Mouse (Mus musculus) splenic B cell, adult 2 months (primary cell): ENCODE measurements around the gene Mark1.
A peak's percentile ranks its signal among the peaks of the same experiment; 100 is the strongest.

ENCODE experiments used
- DNase-seq: peaks from one replicate; pipeline ENCODE4 v3.0.0-alpha.2; 2011; ENCODE audit warnings: low read depth, low spot score
- H3K27me3 ChIP-seq: 2 replicates; pipeline ENCODE4 v1.6.1; 2012; ENCODE audit warnings: mild to moderate bottlenecking, low read length, moderate library complexity, mixed read lengths; ENCODE audit not compliant: control insufficient read depth, poor library complexity, insufficient read depth, severe bottlenecking
- H3K36me3 ChIP-seq: 2 replicates; pipeline ENCODE4 v1.6.1; 2012; ENCODE audit warnings: mild to moderate bottlenecking, low read length, moderate library complexity, mixed read lengths; ENCODE audit not compliant: control insufficient read depth, poor library complexity, insufficient read depth, severe bottlenecking

Gene Mark1

DNA sequence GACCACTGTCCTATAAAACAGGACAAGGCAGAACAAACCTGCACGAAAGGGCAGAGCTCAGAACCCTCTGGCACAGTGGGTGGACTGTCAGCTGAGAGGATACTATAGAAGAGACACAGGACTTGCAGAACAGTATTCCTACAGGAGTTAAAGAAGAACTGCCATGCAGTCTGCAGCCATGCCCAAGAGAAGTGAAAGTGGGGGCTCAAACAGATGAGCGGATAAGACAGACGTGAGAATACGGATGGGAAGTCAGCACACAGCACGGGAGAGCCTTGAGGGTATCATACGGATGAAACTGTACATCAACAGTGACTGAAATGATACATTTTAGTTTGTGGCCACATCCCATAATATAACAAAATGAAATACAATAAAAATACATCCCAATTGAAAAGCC lies 68.3 kb downstream of the Mark1 start:
- no peaks in the 10 kb centered on the region for H3K36me3 ChIP-seq
- no peak for DNase-seq
- H3K27me3 ChIP-seq: no peaks in the 10 kb centered on the region

DNA sequence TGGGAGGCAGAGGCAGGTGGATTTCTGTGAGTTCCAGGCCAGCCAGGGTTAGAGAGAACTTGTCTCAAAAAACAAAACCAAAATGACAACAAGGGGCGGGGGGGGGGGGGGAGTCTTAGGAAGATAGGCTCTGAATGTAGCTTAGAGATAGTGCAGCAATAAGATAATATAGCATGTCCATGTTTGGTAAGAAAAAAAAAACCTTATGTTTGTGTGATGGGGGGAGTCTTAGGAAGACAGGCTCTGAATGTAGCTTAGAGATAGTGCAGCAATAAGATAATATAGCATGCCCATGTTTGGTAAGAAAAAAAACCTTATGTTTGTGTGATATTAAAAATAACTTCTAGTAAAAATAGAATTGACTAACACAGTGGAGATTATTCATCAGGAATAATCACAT lies 71.0 kb downstream of the Mark1 start:
- Histone ChIP-seq H3K27me3 (no peaks in the 10 kb centered on the region), H3K36me3 (no peaks in the 10 kb centered on the region)
- DNase-seq: no peak

DNA sequence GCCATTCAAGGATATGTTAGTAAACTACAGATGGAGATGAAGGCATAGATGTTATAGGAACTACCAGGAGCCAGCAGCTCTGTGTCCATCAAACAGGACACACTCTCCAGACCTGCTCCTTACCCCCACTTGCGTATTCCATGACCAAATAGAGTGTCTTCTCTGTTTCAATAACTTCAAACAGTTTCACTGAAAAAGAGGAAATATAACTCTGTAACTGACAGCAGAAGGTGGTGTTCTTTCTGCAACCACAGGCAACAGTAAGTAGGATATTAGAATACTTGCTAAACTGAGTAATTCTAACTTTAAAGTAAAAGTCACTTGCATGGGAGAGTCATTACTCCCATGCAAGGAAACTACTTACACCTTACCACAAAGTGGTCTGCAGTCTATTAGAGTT lies 71.5 kb downstream of the Mark1 start:
- DNase-seq: no peak
- Histone ChIP-seq H3K36me3 (no peaks in the 10 kb centered on the region), H3K27me3 (no peaks in the 10 kb centered on the region)

DNA sequence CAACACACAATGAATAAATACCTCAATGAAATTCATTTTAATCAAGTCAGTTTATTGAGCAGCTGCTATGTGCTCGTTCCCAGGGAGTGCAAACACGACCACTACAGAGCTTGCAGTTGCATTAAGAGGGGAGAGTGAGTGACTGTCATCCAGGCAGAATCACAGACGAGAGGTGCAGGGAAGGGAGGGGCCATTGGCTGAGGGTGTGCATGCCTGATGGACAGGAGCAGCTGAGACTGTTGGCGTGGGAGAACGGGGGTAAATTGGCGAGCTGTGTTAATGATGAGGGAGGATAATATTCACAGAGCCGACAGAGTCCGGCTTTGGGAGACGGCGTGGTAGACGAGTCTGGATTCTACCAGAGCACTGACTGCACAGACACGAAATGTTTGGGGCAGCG lies 76.5 kb downstream of the Mark1 start:
- no peak for DNase-seq
- Histone ChIP-seq H3K27me3 (no peaks in the 10 kb centered on the region), H3K36me3 (no peaks in the 10 kb centered on the region)

DNA sequence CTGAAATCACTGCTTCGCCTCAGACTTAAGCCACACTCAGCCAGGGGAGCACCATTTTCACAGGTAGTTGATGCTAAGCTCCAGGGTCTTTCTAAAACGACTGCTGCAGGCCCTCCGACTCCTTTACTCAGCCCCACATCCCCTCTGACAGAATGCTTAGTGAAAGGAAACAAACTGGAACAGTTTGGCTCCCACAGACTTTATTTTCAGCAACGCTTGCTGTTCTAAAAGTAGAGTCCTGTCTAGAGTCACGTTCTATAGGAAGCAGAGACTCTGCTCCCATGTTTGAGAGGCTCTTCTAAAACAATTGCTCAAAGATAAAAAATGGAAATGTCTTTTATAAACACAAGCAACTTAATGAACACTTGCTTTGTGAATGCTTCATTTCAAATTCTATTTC lies 79.3 kb downstream of the Mark1 start:
- DNase-seq: no peak
- Histone ChIP-seq H3K27me3 (no peaks in the 10 kb centered on the region), H3K36me3 (no peaks in the 10 kb centered on the region)

DNA sequence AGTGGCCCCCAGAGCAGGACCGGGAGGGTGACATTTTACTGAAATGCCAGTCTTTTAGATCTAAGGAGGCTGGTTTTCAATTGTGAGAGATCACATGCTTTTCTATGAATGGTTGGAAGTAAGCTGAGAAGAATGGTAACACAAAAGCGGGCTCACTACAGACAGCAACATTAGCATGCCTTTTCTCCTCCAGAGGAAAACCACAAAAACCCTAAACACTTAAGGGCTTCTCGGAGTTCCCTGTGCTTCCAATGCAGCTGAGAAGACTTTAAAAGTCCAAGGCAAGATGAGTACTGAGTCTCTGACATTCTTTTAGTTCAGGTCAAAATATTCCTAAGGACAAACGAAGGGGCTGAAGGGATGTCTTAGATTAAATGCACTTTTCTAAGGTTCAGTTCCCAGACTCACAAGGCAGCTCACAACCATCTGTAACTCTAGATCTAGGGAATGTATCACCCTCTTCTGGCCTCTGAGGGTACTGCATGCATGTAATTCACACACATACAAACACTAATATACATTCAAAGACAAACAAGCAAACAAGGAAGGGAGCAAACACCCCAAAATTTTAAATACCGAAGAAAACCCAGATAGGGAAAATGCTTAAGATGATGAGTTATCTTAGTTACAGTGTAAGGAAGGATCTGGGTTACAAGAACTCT lies 81.0 kb downstream of the Mark1 start:
- Histone ChIP-seq H3K27me3 (no peaks in the 10 kb centered on the region), H3K36me3 (no peaks in the 10 kb centered on the region)
- DNase-seq: peak; percentile 38

DNA sequence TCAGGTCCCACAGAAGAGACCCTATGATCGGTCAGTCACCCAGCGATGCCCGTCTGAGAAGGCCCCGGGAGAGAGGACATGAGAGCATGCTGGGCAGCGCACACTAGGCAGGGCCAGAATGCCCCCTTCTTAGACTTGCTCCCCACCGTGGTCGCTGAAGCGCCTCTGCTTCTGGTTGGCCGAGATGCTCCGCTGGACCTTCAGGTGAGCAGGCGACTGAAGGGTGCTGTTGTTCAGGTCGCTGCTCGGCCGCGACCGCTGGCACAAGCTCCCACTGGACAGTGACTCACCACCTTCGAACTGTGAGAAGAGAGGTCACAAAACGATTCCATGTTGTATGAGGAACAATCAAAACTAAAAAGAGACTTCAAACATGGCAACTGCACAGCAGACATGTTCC lies 87.0 kb downstream of the Mark1 start:
- H3K36me3 ChIP-seq: no peaks in the 10 kb centered on the region
- H3K27me3 ChIP-seq: no peaks in the 10 kb centered on the region
- DNase-seq: no peak

DNA sequence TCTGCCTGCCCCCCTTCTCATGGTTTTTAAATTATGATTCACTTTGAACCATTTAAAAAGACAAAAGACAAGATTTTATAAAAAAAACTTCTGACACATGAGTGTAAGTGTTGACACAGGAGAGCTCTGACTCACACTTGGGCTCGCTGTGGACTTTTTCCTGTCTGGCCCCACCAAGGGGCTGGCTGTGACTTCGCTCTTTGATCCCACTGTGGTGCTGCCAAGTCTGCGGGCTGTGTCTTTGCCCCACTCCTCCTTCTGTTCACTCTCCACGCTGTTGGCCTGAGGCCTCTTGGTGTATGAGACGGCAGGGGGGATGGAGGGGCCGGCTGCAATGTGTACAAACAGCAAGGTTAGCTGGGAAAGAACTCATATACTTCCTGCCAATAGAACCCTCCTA lies 87.5 kb downstream of the Mark1 start:
- DNase-seq: no peak
- H3K27me3 ChIP-seq: no peaks in the 10 kb centered on the region
- H3K36me3 ChIP-seq: no peaks in the 10 kb centered on the region

DNA sequence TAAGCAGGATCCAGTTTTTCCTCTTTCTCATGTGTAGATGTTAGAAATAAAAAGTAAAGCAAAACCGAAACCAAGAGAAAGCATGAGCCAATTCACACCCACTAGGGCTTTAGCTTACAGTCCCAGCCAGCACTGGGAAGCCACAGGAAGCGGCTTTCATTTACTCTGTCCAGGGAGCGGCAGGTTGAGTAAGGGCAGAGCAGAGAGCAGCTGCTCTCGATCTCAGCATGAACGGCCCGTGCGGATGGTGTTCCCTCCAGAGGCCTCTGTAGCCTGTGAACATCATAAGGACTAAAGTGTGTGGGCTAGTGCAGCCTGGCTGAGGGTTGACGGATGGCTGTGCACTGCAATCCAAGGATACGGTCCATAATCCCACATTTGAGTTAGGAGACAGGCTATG lies 90.8 kb downstream of the Mark1 start:
- no peaks in the 10 kb centered on the region for H3K27me3 ChIP-seq
- no peak for DNase-seq
- H3K36me3 ChIP-seq: no peaks in the 10 kb centered on the region

DNA sequence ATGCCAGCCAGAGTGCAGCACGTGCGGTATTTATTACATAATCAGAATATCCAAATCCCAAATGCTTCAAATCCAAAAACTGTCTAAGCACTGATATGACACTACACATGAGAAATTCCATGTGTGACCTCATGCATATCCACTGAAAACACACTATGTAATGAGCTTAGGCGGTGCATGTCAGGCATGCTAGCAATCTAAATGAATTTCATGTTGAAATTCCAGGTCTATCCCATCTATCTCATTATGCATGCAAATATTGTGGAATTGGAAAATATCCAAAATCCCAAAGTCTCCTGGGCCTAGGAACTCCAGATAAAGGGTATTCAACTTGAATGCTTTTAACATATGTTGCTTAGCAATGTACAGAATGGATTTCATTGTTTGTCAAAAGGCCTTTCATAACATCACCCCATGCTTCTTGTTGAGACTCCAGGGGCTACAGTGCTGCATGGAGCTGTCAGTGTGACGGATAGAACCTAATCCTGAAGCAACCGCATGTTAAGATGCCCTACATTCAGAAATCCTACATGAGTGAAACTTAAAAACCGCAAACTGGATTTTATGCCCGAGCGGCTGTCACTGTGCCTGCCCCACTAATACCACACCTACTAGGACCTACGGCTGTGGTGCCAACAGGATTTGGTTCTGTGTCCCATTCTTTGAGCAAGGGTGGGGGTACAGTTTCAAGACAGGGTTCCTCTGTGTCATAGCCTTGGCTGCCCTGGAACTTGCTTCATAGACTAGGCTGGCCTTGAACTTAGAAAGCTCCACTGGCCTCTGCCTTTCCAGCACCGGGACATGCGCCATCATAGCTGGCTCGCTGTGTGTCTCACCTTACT lies 93.2 kb downstream of the Mark1 start:
- H3K27me3 ChIP-seq: no peaks in the 10 kb centered on the region
- DNase-seq: no peak
- no peaks in the 10 kb centered on the region for H3K36me3 ChIP-seq

DNA sequence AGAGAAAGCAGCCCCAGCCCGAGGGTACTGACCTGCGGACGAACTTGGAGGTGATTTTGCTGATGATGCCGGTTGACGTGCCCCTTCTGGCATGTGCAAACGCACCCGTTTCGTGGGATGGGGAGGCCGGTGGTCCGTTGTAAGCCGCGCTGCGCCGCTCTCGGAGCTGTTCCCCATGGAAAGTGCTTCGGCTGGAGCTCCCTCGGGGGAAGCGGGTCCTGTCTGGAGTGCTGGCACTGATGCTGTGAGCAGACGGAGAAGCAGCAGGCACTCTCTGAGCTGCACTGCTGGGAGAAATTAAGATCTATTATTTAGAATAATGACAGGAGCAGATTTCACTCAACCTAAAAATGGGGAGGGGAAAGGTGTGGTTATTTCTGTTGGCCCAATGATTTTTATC lies 94.0 kb downstream of the Mark1 start:
- Histone ChIP-seq H3K36me3 (no peaks in the 10 kb centered on the region), H3K27me3 (no peaks in the 10 kb centered on the region)
- DNase-seq: no peak

DNA sequence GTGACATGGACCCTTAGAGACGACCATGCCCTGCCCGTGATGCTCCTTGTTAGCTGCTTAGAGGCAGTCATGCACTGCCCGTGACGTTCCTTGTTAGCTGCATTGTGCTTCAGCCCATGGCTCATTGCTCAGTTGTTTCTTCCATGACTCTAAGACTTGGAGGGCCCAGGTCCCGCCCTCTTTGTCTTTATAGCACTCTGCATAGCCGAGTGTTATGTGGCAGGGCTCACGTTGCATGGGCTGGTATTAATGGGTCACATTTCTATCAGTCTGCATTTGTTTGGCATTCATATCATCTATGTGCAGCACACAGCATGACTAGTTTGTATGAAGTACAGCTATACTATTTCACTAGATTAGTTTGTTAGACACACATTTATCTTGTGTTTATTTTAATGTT lies 95.7 kb downstream of the Mark1 start:
- Histone ChIP-seq H3K36me3 (no peaks in the 10 kb centered on the region), H3K27me3 (no peaks in the 10 kb centered on the region)
- DNase-seq: no peak

DNA sequence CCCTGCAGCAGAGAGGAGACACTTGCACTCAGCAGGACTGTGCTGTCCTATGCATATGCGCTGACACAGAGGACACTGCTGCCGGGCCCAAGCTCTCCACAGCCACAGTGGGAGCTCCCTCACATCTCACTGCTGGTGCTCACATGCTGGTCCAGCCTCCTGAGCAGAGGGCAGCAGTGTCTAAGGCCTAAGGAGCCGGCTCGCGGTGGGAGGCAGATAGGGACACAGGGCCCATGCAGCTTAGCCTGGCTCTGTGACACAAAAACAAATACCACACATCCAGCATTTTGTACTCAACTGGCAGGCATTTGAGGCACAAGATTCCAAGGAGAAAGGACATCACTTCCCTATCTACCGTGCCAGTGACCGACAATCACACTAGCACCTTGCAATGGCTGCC lies 96.5 kb downstream of the Mark1 start:
- H3K36me3 ChIP-seq: no peaks in the 10 kb centered on the region
- DNase-seq: no peak
- no peaks in the 10 kb centered on the region for H3K27me3 ChIP-seq

DNA sequence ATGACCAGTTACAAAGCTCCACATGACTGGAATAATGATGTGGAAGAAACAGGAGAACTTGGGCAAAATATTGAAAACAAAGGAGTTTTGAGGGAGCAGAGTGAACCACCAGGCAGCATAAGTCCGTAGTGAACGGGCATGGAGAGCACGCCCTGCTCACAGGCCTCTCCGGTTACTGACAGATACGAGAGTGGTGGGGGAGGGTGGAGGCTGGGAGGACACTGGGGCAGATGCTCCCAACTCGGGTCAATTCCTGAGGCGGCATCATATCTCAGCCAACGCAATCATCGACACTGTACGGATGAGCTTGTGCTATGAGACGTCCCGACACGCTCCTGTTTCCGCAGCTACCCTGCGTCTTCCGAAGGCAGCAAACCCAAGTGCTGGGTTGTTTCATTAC lies 102.0 kb downstream of the Mark1 start:
- no peak for DNase-seq
- no peaks in the 10 kb centered on the region for H3K36me3 ChIP-seq
- no peaks in the 10 kb centered on the region for H3K27me3 ChIP-seq

DNA sequence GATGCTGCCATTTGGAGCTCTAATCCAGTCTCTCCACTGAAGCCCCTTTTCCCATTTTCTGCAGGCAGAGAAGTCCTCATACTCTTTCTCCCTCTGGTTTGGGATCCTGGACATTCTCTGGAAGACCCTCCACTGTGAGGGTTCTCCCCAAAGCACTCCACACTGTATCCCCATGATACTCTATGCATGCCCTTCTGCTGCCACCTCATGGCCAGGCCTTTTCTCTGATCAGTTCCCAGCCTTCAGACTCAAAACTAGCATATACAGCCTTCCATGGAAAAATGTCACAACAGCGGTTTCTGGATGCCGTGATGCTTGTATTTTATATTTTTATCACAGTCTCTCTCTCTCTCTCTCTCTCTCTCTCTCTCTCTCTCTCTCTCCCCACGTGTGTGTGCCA lies 107.4 kb downstream of the Mark1 start:
- Histone ChIP-seq H3K27me3 (no peaks in the 10 kb centered on the region), H3K36me3 (no peaks in the 10 kb centered on the region)
- DNase-seq: peak; percentile 2

DNA sequence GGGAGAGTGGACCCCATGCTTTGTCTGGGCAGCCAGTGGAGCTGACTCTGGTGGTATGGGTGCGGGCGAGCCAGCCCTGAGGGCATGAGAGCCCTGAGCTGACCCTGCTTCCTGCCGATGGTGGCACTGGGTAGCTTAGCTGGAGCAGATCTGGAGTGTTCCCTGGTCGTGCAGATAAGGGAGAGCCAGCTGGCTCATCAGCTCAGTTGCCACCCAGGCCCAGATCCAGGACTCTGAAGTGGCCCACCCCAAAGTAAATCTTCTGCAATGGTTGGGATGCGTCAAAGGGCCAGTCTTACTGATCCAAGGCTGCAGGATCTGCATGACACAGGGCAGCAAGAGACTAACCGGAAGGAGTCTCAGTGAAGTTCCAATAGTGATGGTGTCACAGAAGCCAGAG lies 109.9 kb downstream of the Mark1 start:
- no peaks in the 10 kb centered on the region for H3K27me3 ChIP-seq
- DNase-seq: no peak

More for the DNA sequence above, 109.9 kb downstream of the Mark1 start:
- H3K36me3 ChIP-seq: no peaks in the 10 kb centered on the region
